Mouse (Mus musculus): ENCODE data around the gene Kirrel2.

Kirrel2 gene

GRCm38 (mm10) chr7:30421890-30422435, 35.5 kb downstream of the Kirrel2 start:
- in situ Hi-C loops (cut with MboI; ENCODE audit: low pct_unique_long_range_greater_than_20kb in 1 of 2, low sequenced_read_pairs in 2 of 2, unreplicated experiment in 1 of 2): no loop called here

DNA sequence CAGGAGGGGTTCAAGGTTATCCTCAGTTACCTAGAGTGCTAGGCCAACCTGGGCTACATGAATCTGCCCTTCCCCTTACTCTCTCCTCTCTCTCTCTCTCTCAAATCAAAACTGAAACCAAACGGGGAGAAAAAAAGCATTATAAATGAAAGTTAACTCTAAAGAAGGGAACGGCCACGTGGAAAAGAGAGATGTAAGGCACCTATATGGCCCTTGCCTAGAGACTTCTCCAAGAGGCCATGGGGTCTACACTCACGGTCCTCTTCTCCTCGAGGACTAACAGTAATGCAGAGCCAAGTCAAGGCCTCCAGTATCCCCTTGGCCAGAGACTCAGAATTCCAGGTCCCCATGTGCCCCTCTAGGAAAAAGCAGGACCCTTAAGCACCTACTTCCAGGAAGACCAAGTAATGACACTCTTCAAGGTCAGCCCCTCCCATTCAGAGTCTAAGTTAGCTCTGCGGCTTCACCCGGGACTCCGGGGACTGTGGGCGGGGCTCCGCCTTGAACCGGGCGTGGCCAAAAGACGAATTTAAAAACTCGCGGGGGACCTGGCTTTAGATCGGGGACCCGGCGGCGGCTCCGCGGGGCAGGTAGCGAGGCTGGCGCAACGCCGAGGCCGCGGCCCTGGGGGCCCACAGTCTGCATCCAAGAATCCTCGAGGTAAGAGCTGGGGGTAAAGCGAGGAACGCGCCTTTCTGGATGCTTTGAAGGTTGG, 36.2 kb downstream of the Kirrel2 start, which contains the start of gene Nfkbid:
TSS of gene Nfkbid (plus strand) at position 558 of the 715 bp plus-strand sequence.
- in situ Hi-C loops (cut with MboI; ENCODE audit: low pct_unique_long_range_greater_than_20kb in 1 of 2, low sequenced_read_pairs in 2 of 2, unreplicated experiment in 1 of 2): no loop called here

GRCm38 (mm10) chr7:30420673-30421072, 36.8 kb downstream of the Kirrel2 start:
- in situ Hi-C loops (cut with MboI; ENCODE audit: low pct_unique_long_range_greater_than_20kb in 1 of 2, low sequenced_read_pairs in 2 of 2, unreplicated experiment in 1 of 2): no loop called here

GRCm38 (mm10) chr7:30419561-30420499, 37.7 kb downstream of the Kirrel2 start, which contains the start of gene Hcst:
Hcst (minus strand) TSS chr7:30419854.
- in situ Hi-C loops (cut with MboI; ENCODE audit: low pct_unique_long_range_greater_than_20kb in 1 of 2, low sequenced_read_pairs in 2 of 2, unreplicated experiment in 1 of 2): no loop called here

GRCm38 (mm10) chr7:30417856-30418255, 39.6 kb downstream of the Kirrel2 start:
- in situ Hi-C loops (cut with MboI; ENCODE audit: low pct_unique_long_range_greater_than_20kb in 1 of 2, low sequenced_read_pairs in 2 of 2, unreplicated experiment in 1 of 2): no loop called here

DNA sequence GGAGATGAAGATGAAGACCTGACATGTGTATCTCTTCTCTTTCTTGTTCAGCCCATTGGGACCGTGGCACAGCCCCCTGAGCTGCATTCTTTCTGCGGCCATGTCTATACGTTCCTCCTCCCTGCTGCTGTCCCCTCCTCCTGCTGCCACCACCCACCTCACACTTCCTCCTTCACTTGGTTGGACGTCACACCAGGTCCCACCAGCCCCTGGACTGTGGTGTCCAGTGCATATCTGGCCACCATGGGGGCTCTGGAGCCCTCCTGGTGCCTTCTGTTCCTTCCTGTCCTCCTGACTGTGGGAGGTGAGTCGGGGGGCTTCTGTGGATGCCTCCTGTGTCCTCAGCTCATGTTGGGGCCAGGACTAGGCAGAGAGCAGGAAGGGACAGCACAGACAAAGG, 43.9 kb downstream of the Kirrel2 start, which contains the start of gene Tyrobp:
TSS of gene Tyrobp (plus strand) at position 165 of the 400 bp plus-strand sequence.
- in situ Hi-C loops (cut with MboI; ENCODE audit: low pct_unique_long_range_greater_than_20kb in 1 of 2, low sequenced_read_pairs in 2 of 2, unreplicated experiment in 1 of 2): no loop called here

DNA sequence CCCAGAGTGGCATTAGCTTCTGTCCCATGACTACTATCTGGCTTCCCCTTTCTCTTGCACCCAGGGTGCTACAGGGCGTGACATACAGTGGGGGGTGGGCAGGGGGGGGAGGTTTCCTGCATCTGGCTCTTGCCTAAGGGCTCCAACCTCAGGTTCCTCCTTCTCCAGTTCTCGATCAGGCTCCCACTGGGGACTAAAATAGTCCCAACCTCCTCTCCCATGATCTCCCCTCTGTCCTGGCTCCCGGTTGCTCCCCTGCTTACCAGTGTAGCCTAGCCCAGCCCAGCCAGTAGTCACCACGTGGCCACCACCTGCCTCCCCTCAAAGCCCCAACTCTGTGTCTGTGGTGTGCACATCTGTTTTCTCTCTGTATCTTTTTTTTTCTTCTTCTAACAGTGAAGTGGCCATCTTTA, 44.7 kb downstream of the Kirrel2 start:
- in situ Hi-C loops (cut with MboI; ENCODE audit: low pct_unique_long_range_greater_than_20kb in 1 of 2, low sequenced_read_pairs in 2 of 2, unreplicated experiment in 1 of 2): no loop called here

DNA sequence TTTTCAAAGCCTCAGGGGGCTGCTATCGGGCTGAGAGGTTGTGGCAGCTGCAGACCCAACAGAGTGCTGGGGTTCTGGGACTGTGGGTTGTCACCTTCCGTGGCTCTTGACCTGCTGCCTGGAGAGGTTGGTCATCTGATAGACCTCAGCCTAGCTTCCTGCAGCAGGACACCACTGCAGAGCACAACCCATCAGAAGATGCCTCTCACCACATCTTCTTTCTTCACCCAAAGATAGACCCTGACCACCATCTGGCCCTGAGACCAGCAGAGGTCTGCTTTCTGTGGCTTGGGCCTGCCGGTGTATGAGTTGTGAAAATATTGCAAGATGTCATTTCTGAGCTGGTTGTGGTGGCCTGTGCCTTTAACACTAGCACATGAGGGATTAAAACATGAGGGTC, 46.5 kb downstream of the Kirrel2 start:
- in situ Hi-C loops (cut with MboI; ENCODE audit: low pct_unique_long_range_greater_than_20kb in 1 of 2, low sequenced_read_pairs in 2 of 2, unreplicated experiment in 1 of 2): no loop called here

- in situ Hi-C loops (cut with MboI; ENCODE audit: low pct_unique_long_range_greater_than_20kb in 1 of 2, low sequenced_read_pairs in 2 of 2, unreplicated experiment in 1 of 2): no loop called here
Measured at GRCm38 (mm10) chr7:30409789-30410188, 47.7 kb downstream of the Kirrel2 start.

- in situ Hi-C loops (cut with MboI; ENCODE audit: low pct_unique_long_range_greater_than_20kb in 1 of 2, low sequenced_read_pairs in 2 of 2, unreplicated experiment in 1 of 2): no loop called here
Measured at GRCm38 (mm10) chr7:30408639-30409038, 48.9 kb downstream of the Kirrel2 start.

DNA sequence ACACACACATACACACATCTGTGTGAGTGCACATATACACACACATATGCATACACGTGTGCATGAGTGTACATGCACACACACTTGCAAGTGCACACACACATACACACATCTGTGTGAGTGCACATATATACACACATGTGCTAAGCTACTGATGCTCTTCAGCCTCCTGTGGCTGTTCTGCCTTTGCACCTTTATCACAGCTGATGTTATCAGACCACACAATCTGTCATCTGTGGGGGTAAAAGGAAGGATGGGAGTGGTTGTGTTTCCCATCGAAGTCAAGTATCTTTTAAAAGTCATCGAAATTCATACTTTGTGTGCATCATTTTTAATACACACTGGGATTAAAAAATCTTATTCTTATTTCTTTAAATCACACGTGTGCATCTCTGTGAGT, 55.1 kb downstream of the Kirrel2 start:
- in situ Hi-C loops (cut with MboI; ENCODE audit: low pct_unique_long_range_greater_than_20kb in 1 of 2, low sequenced_read_pairs in 2 of 2, unreplicated experiment in 1 of 2): no loop called here

- in situ Hi-C loops (cut with MboI; ENCODE audit: low pct_unique_long_range_greater_than_20kb in 1 of 2, low sequenced_read_pairs in 2 of 2, unreplicated experiment in 1 of 2): no loop called here
Measured at GRCm38 (mm10) chr7:30399671-30400070, 57.8 kb downstream of the Kirrel2 start.

Data from mouse embryonic stem cell (cell line).